Mouse (Mus musculus): Measurements from ENCODE around the gene Krtap4-7. TPM values are rescaled to one million over a fixed set of nuclear protein-coding genes. Genes with fewer than 3 reads are reported as not detected.

The Krtap4-7 gene
- polyA plus RNA-seq, 1 experiment from 2014 or later, result not detected

Other genes starting within 250 kb of the Krtap4-7 start
- gene Krt12, start 221.8 kb downstream of the Krtap4-7 start, polyA plus RNA-seq (2015; fragmentation: Nextera tagmentation; extraction: Ambion mirVana), result 0.13 TPM in 1 of 2 replicates, not detected in the other
- 0.42 TPM in 1 of 2 replicates, not detected in the other for gene Krt20, start 205.9 kb downstream of the Krtap4-7 start, polyA plus RNA-seq (2015; fragmentation: Nextera tagmentation; extraction: Ambion mirVana)
- 0.19 TPM in 1 of 2 replicates, not detected in the other for gene Krt23, start 151.0 kb downstream of the Krtap4-7 start, polyA plus RNA-seq (2015; fragmentation: Nextera tagmentation; extraction: Ambion mirVana)
- gene Krt39, start 122.8 kb downstream of the Krtap4-7 start, polyA plus RNA-seq (2015; fragmentation: Nextera tagmentation; extraction: Ambion mirVana), result not detected in 2 replicates
- gene Krt40, start 100.9 kb downstream of the Krtap4-7 start, polyA plus RNA-seq (2015; fragmentation: Nextera tagmentation; extraction: Ambion mirVana), result not detected in 2 replicates
- not detected in 2 replicates for gene Krtap3-3, start 93.2 kb downstream of the Krtap4-7 start, polyA plus RNA-seq (2015; fragmentation: Nextera tagmentation; extraction: Ambion mirVana)
- not detected in 2 replicates for gene Krtap3-2, start 87.2 kb downstream of the Krtap4-7 start, polyA plus RNA-seq (2015; fragmentation: Nextera tagmentation; extraction: Ambion mirVana)
- not detected in 2 replicates for gene Gm11939, start 84.6 kb downstream of the Krtap4-7 start, polyA plus RNA-seq (2015; fragmentation: Nextera tagmentation; extraction: Ambion mirVana)
- not detected in 2 replicates for gene Krtap3-1, start 77.5 kb downstream of the Krtap4-7 start, polyA plus RNA-seq (2015; fragmentation: Nextera tagmentation; extraction: Ambion mirVana)
- not detected in 2 replicates for gene Krtap1-5, start 63.1 kb downstream of the Krtap4-7 start, polyA plus RNA-seq (2015; fragmentation: Nextera tagmentation; extraction: Ambion mirVana)
- gene Krtap1-4, start 60.4 kb downstream of the Krtap4-7 start, polyA plus RNA-seq (2015; fragmentation: Nextera tagmentation; extraction: Ambion mirVana), result not detected in 2 replicates
- not detected in 2 replicates for gene Krtap1-3, start 52.8 kb downstream of the Krtap4-7 start, polyA plus RNA-seq (2015; fragmentation: Nextera tagmentation; extraction: Ambion mirVana)
- gene Krtap9-3, start 46.0 kb downstream of the Krtap4-7 start, polyA plus RNA-seq (2015; fragmentation: Nextera tagmentation; extraction: Ambion mirVana), result not detected in 2 replicates
- gene Gm11938, start 40.8 kb downstream of the Krtap4-7 start, polyA plus RNA-seq (2015; fragmentation: Nextera tagmentation; extraction: Ambion mirVana), result not detected in 2 replicates
- not detected in 2 replicates for gene Gm11937, start 33.9 kb downstream of the Krtap4-7 start, polyA plus RNA-seq (2015; fragmentation: Nextera tagmentation; extraction: Ambion mirVana)
- gene Krtap2-4, start 29.2 kb downstream of the Krtap4-7 start, polyA plus RNA-seq (2015; fragmentation: Nextera tagmentation; extraction: Ambion mirVana), result not detected in 2 replicates
- gene Gm11562, start 23.7 kb downstream of the Krtap4-7 start, polyA plus RNA-seq (2015; fragmentation: Nextera tagmentation; extraction: Ambion mirVana), result not detected in 2 replicates
- gene Krtap4-1, start 15.9 kb downstream of the Krtap4-7 start, polyA plus RNA-seq (2015; fragmentation: Nextera tagmentation; extraction: Ambion mirVana), result not detected in 2 replicates
- gene Krtap4-2, start 9.0 kb downstream of the Krtap4-7 start, polyA plus RNA-seq (2015; fragmentation: Nextera tagmentation; extraction: Ambion mirVana), result not detected in 2 replicates
- gene Gm11555, start 6.1 kb upstream of the Krtap4-7 start, polyA plus RNA-seq (2015; fragmentation: Nextera tagmentation; extraction: Ambion mirVana), result not detected in 2 replicates
- gene Gm11563, start 14.9 kb upstream of the Krtap4-7 start, polyA plus RNA-seq (2015; fragmentation: Nextera tagmentation; extraction: Ambion mirVana), result not detected in 2 replicates
- gene Krtap4-6, start 21.9 kb upstream of the Krtap4-7 start, polyA plus RNA-seq (2015; fragmentation: Nextera tagmentation; extraction: Ambion mirVana), result not detected in 2 replicates
- not detected in 2 replicates for gene Gm14190, start 46.7 kb upstream of the Krtap4-7 start, polyA plus RNA-seq (2015; fragmentation: Nextera tagmentation; extraction: Ambion mirVana)
- not detected in 2 replicates for gene Gm14180, start 90.2 kb upstream of the Krtap4-7 start, polyA plus RNA-seq (2015; fragmentation: Nextera tagmentation; extraction: Ambion mirVana)
- gene Gm11595, start 128.8 kb upstream of the Krtap4-7 start, polyA plus RNA-seq (2015; fragmentation: Nextera tagmentation; extraction: Ambion mirVana), result not detected in 2 replicates
- not detected in 2 replicates for gene Krtap4-8, start 136.6 kb upstream of the Krtap4-7 start, polyA plus RNA-seq (2015; fragmentation: Nextera tagmentation; extraction: Ambion mirVana)
- not detected in 2 replicates for gene Krtap4-9, start 141.1 kb upstream of the Krtap4-7 start, polyA plus RNA-seq (2015; fragmentation: Nextera tagmentation; extraction: Ambion mirVana)
- gene Gm11596, start 149.4 kb upstream of the Krtap4-7 start, polyA plus RNA-seq (2015; fragmentation: Nextera tagmentation; extraction: Ambion mirVana), result not detected in 2 replicates
- not detected in 2 replicates for gene Gm11569, start 154.8 kb upstream of the Krtap4-7 start, polyA plus RNA-seq (2015; fragmentation: Nextera tagmentation; extraction: Ambion mirVana)
- gene Gm11554, start 160.4 kb upstream of the Krtap4-7 start, polyA plus RNA-seq (2015; fragmentation: Nextera tagmentation; extraction: Ambion mirVana), result not detected in 2 replicates
- gene Krtap4-13, start 165.8 kb upstream of the Krtap4-7 start, polyA plus RNA-seq (2015; fragmentation: Nextera tagmentation; extraction: Ambion mirVana), result not detected in 2 replicates
- not detected in 2 replicates for gene Gm11564, start 171.6 kb upstream of the Krtap4-7 start, polyA plus RNA-seq (2015; fragmentation: Nextera tagmentation; extraction: Ambion mirVana)
- not detected in 2 replicates for gene 2300003K06Rik, start 194.0 kb upstream of the Krtap4-7 start, polyA plus RNA-seq (2015; fragmentation: Nextera tagmentation; extraction: Ambion mirVana)
- gene Krtap4-16, start 207.5 kb upstream of the Krtap4-7 start, polyA plus RNA-seq (2015; fragmentation: Nextera tagmentation; extraction: Ambion mirVana), result not detected in 2 replicates
- not detected in 2 replicates for gene Gm11568, start 213.8 kb upstream of the Krtap4-7 start, polyA plus RNA-seq (2015; fragmentation: Nextera tagmentation; extraction: Ambion mirVana)
- gene Gm11559, start 220.4 kb upstream of the Krtap4-7 start, polyA plus RNA-seq (2015; fragmentation: Nextera tagmentation; extraction: Ambion mirVana), result not detected in 2 replicates
- gene Krtap9-1, start 229.3 kb upstream of the Krtap4-7 start, polyA plus RNA-seq (2015; fragmentation: Nextera tagmentation; extraction: Ambion mirVana), result not detected in 2 replicates
- not detected in 2 replicates for gene Gm11567, start 235.1 kb upstream of the Krtap4-7 start, polyA plus RNA-seq (2015; fragmentation: Nextera tagmentation; extraction: Ambion mirVana)